Mouse (Mus musculus): ENCODE data around the gene Nus1. TPM values are rescaled to one million over a fixed set of nuclear protein-coding genes. Genes with fewer than 3 reads are reported as not detected.

Nus1 gene
- polyA plus RNA-seq, 1 experiment = 7.3 TPM

DNA sequence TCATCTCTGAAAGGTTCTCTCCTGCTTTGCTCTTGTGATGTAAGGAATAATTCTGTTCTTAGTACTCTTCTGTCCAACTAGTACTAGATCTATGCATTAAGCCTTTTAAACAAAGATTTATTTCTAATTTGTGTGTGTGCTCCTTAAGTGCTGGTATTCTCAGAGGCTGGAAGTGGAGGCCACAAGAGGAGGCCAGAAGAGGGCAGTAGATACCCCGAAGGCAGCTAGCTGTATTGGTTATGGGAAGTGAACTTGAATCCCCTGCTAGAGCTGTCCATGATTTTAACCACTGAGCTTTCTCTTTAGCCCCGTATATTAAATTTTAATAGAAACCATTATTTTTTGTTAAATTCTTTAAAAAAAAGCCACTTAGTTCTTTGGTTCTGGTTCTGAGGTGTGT lies 5.8 kb downstream of the Nus1 start:
- Histone ChIP-seq H3K4me1 (ENCODE audit: control insufficient read depth, insufficient read depth, insufficient read length) (peaks cover 11% of the 10 kb centered on the region), H3K4me3 (ENCODE audit: extremely low read depth, insufficient read depth, insufficient read length) (no peak overlapping the region), H3K36me3 (ENCODE audit: control insufficient read depth, insufficient read depth, low read length) (no peaks in the 10 kb centered on the region), H3K27ac (ENCODE audit: insufficient read depth, low read length) (no peak overlapping the region), H3K27me3 (ENCODE audit: control insufficient read depth, insufficient read depth, low read length) (no peaks in the 10 kb centered on the region)
- DNase-seq (ENCODE audit: low read depth in 1 of 2, low spot score in 2 of 2) = peak in 1 of 2 experiments; percentile 24
- TF ChIP-seq POLR2A (IDR thresholded peaks at IDR 0.05; ENCODE audit: low read depth, low read length) (no peak), CTCF (IDR thresholded peaks at IDR 0.05; ENCODE audit: extremely low read depth, insufficient read depth, insufficient read length, insufficient replicate concordance) (peak; percentile 41; the same call in 1 of the 2 replicates)
- 60% methylated on average over 2 of the region's 2 CpGs for WGBS

DNA sequence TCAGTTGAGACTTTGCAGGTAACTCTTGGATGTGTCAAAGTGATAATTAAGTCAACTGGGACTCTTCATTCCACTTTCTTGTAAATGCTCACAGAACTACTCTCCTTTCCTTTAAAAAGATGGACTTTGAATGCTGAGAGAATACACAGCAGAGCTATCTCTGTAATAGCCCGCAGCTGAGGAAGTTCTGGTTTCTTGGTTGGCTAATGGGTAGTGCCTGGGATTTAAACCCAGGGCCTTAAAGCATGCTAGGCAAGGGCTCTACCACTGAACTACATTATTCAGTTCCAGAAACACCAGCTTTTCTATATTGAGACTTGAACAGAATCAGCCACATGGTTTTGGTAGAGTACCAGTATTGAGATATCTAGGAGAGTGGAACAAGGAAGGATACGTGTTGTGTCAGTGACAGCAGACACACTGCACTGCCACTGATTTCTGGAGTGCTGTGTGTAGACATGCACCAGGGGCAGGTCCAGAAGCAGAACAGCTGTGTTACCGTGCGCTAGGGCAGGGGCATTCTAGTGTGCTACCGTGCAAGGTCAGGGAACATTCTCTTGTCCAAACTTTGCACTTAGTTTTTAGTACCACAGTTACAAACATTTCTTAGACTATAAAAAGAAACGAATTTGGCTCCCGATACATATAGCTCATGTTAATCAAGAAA lies 9.1 kb downstream of the Nus1 start:
- Histone ChIP-seq H3K27me3 (ENCODE audit: control insufficient read depth, insufficient read depth, low read length) (no peaks in the 10 kb centered on the region), H3K4me1 (ENCODE audit: control insufficient read depth, insufficient read depth, insufficient read length) (peaks cover 2% of the 10 kb centered on the region; the same call in 1 of the 2 replicates), H3K27ac (ENCODE audit: insufficient read depth, low read length) (no peak overlapping the region), H3K4me3 (ENCODE audit: extremely low read depth, insufficient read depth, insufficient read length) (no peak overlapping the region), H3K36me3 (ENCODE audit: control insufficient read depth, insufficient read depth, low read length) (peaks cover 9% of the 10 kb centered on the region; the same call in 1 of the 2 replicates)
- no peak for DNase-seq (ENCODE audit: low read depth in 1 of 2, low spot score in 2 of 2)
- no peak for TF ChIP-seq POLR2A (IDR thresholded peaks at IDR 0.05; ENCODE audit: low read depth, low read length)
- WGBS = 90% methylated on average over 7 of the region's 7 CpGs

DNA sequence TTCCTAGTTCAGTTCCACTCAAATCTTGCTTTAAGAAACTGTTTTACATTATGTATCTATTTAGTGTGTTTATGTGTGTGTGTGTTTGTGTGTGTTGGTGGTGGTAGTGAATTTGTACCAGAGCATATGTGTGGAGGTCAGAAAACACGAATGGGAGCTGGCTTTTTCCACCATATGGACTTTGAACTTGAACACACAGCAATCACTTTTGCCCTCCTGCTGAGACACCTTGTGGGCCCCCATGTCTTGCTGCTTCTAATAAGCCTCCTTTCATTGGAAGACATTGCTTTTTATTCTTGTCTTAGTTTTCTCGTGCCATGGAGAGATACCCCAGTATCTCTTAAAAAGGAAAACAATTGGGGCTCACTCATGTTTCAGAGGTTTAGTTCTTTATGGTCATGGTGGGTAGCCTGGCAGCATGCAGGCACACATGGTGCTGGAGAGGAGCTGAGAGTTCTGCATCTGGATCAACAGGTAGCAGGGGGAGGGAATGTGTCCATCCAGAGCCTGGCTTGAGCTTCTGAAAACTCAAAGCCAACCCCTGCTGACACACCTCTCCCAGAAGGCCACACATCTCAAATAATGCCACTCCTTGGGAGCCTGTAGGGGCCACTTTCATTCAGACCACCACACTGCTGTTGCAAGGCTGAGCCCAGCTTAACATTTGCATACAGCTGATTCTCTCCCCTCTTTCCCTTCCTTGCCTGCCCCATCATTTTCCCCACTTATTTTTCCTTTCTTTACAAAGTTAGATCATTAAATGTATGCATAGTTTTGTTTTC lies 10.5 kb downstream of the Nus1 start:
- Histone ChIP-seq H3K36me3 (ENCODE audit: control insufficient read depth, insufficient read depth, low read length) (peaks cover 12% of the 10 kb centered on the region), H3K27ac (ENCODE audit: insufficient read depth, low read length) (no peak overlapping the region), H3K27me3 (ENCODE audit: control insufficient read depth, insufficient read depth, low read length) (no peaks in the 10 kb centered on the region), H3K4me1 (ENCODE audit: control insufficient read depth, insufficient read depth, insufficient read length) (peaks cover 2% of the 10 kb centered on the region; the same call in 1 of the 2 replicates), H3K4me3 (ENCODE audit: extremely low read depth, insufficient read depth, insufficient read length) (no peak overlapping the region)
- 83% methylated on average over 2 of the region's 2 CpGs for WGBS
- no peak for DNase-seq (ENCODE audit: low read depth in 1 of 2, low spot score in 2 of 2)
- TF ChIP-seq POLR2A (IDR thresholded peaks at IDR 0.05; ENCODE audit: low read depth, low read length) = no peak
- TF ChIP-seq CTCF (IDR thresholded peaks at IDR 0.05; ENCODE audit: extremely low read depth, insufficient read depth, insufficient read length, insufficient replicate concordance) = no peak

DNA sequence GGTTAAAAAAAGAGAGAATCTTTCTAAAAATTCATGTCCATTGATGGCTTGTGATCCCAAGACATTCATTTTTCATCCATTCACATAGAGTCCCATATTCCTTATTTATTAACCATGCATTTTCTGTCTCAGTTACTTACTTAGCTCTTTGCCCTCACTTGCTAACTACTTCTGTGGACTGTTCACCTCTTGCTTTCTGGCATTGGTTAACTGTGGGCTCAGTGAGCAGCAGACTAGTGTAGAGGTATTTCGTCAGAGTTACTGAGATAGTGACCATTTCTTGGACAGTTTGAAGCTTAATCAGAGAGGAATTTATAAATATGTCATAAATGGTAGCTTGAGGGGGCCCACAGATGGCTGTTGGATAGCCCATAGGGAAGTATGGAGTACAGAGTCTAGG lies 13.6 kb downstream of the Nus1 start:
- WGBS = 95% methylated on average over 1 of the region's 1 CpGs
- H3K36me3 ChIP-seq (ENCODE audit: control insufficient read depth, insufficient read depth, low read length) = peaks cover 31% of the 10 kb centered on the region
- TF ChIP-seq CTCF (IDR thresholded peaks at IDR 0.05; ENCODE audit: extremely low read depth, insufficient read depth, insufficient read length, insufficient replicate concordance) (no peak), POLR2A (IDR thresholded peaks at IDR 0.05; ENCODE audit: low read depth, low read length) (no peak)
- no peak for DNase-seq (ENCODE audit: low read depth in 1 of 2, low spot score in 2 of 2)
- peaks cover 2% of the 10 kb centered on the region; the same call in 1 of the 2 replicates for H3K4me1 ChIP-seq (ENCODE audit: control insufficient read depth, insufficient read depth, insufficient read length)
- no peak overlapping the region for H3K27ac ChIP-seq (ENCODE audit: insufficient read depth, low read length)
- H3K27me3 ChIP-seq (ENCODE audit: control insufficient read depth, insufficient read depth, low read length) = no peaks in the 10 kb centered on the region
- H3K4me3 ChIP-seq (ENCODE audit: extremely low read depth, insufficient read depth, insufficient read length) = no peak overlapping the region

DNA sequence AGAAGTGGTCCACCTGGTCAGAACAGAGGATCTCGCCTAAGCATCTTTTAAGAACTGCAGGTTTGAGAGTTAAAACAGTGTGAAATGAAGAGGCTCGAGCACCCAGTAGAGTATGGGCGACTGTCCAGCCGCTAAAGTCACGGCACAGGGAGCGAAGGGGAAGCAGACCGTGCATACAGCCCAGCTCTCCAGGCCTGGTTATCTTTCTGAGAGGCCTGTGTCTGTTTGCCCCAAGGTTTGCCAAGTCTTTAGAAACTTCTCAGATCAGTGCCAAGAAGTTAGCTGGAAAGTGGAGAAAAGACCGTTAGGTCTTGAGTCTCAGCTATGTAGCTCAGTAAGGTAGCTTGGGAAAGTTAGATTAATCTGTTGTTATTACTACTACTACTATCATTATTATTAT lies 17.5 kb downstream of the Nus1 start:
- Histone ChIP-seq H3K4me1 (ENCODE audit: control insufficient read depth, insufficient read depth, insufficient read length) (no peaks in the 10 kb centered on the region), H3K36me3 (ENCODE audit: control insufficient read depth, insufficient read depth, low read length) (peaks cover 37% of the 10 kb centered on the region), H3K27me3 (ENCODE audit: control insufficient read depth, insufficient read depth, low read length) (no peaks in the 10 kb centered on the region), H3K4me3 (ENCODE audit: extremely low read depth, insufficient read depth, insufficient read length) (no peak overlapping the region), H3K27ac (ENCODE audit: insufficient read depth, low read length) (no peak overlapping the region)
- WGBS = 94% methylated on average over 8 of the region's 8 CpGs
- no peak for TF ChIP-seq POLR2A (IDR thresholded peaks at IDR 0.05; ENCODE audit: low read depth, low read length)
- no peak for TF ChIP-seq CTCF (IDR thresholded peaks at IDR 0.05; ENCODE audit: extremely low read depth, insufficient read depth, insufficient read length, insufficient replicate concordance)
- no peak for DNase-seq (ENCODE audit: low read depth in 1 of 2, low spot score in 2 of 2)

DNA sequence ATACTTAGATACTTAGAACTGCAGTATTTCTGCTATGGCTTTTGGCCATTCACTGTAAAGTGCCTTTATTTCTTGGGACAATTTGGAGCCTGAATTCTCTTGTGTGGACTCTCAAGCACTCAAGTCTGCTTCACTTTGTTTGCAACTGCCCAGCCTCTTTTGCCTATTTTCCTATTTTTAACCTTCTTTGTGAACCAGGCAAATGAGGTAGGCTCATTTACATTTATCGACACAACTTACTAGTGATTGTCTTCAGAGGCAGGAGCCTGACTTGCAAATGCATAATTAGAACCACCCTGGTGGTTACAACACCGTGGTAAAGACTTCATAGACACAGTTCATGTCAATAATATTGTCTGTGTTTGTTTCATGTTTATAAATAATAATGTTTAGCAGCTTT lies 43.3 kb downstream of the Nus1 start:
- no peak for DNase-seq (ENCODE audit: low read depth in 1 of 2, low spot score in 2 of 2)
- no peak overlapping the region for H3K27ac ChIP-seq (ENCODE audit: insufficient read depth, low read length)
- no peak overlapping the region for H3K4me3 ChIP-seq (ENCODE audit: extremely low read depth, insufficient read depth, insufficient read length)
- TF ChIP-seq POLR2A (IDR thresholded peaks at IDR 0.05; ENCODE audit: low read depth, low read length) (no peak), CTCF (IDR thresholded peaks at IDR 0.05; ENCODE audit: extremely low read depth, insufficient read depth, insufficient read length, insufficient replicate concordance) (no peak)
- H3K4me1 ChIP-seq (ENCODE audit: control insufficient read depth, insufficient read depth, insufficient read length) = no peaks in the 10 kb centered on the region
- H3K27me3 ChIP-seq (ENCODE audit: control insufficient read depth, insufficient read depth, low read length) = no peaks in the 10 kb centered on the region
- no peaks in the 10 kb centered on the region for H3K36me3 ChIP-seq (ENCODE audit: control insufficient read depth, insufficient read depth, low read length)
- WGBS = 65% methylated on average over 2 of the region's 2 CpGs

All from spleen, adult 2 months (tissue).